Mouse (Mus musculus): ENCODE measurements around the gene Mlh1. TPM values are rescaled to one million over a fixed set of nuclear protein-coding genes. Genes with fewer than 3 reads are reported as not detected.

Gene Mlh1
- polyA plus RNA-seq, 1 experiment from 2014 or later, result 38.5 TPM

- WGBS, result 93% methylated on average over 3 of the region's 3 CpGs
These were observed 23.8 kb downstream of the Mlh1 start for GRCm38 (mm10) chr9:111247682-111248246.

GRCm38 (mm10) chr9:111245546-111245945 is 26.0 kb downstream of the Mlh1 start:
- WGBS, result 84% methylated on average over 6 of the region's 6 CpGs
- Histone ChIP-seq H3K4me2 (replicated peaks; ENCODE audit: low read depth, low read length) (no peak overlapping the region), H3K27ac (ENCODE audit: low read depth, low read length) (no peak overlapping the region), H3K9me3 (ENCODE audit: control insufficient read depth, low read length) (no peaks in the 10 kb centered on the region), H3K9ac (ENCODE audit: low read depth, low read length) (no peak overlapping the region), H3K36me3 (ENCODE audit: control insufficient read depth, insufficient read depth, low read length) (0 out of 2 replicates have a peak, but pooled peaks cover 3% of the 10 kb centered on the region), H3K4me3 (ENCODE audit: low read depth, low read length) (no peak overlapping the region), H3K4me1 (replicated peaks; ENCODE audit: control insufficient read depth, insufficient read depth, low read length) (no peaks in the 10 kb centered on the region), H3K27me3 (ENCODE audit: control insufficient read depth, insufficient read depth, low read length) (no peaks in the 10 kb centered on the region)
- DNase-seq (ENCODE audit: low spot score) (no peak), ATAC-seq (ENCODE audit: low FRiP score) (no peak)

More at GRCm38 (mm10) chr9:111247682-111248246, 23.8 kb downstream of the Mlh1 start:
- H3K36me3 ChIP-seq (ENCODE audit: control insufficient read depth, insufficient read depth, low read length), result 0 out of 2 replicates have a peak, but pooled peaks cover 3% of the 10 kb centered on the region
- DNase-seq (ENCODE audit: low spot score) (peak; percentile 23), ATAC-seq (ENCODE audit: low FRiP score) (no peak)
- H3K9ac ChIP-seq (ENCODE audit: low read depth, low read length), result no peak overlapping the region
- no peak overlapping the region for H3K4me2 ChIP-seq (replicated peaks; ENCODE audit: low read depth, low read length)
- H3K27me3 ChIP-seq (ENCODE audit: control insufficient read depth, insufficient read depth, low read length), result no peaks in the 10 kb centered on the region
- H3K9me3 ChIP-seq (ENCODE audit: control insufficient read depth, low read length), result no peaks in the 10 kb centered on the region
- no peak overlapping the region for H3K27ac ChIP-seq (ENCODE audit: low read depth, low read length)
- no peaks in the 10 kb centered on the region for H3K4me1 ChIP-seq (replicated peaks; ENCODE audit: control insufficient read depth, insufficient read depth, low read length)
- no peak overlapping the region for H3K4me3 ChIP-seq (ENCODE audit: low read depth, low read length)

DNA sequence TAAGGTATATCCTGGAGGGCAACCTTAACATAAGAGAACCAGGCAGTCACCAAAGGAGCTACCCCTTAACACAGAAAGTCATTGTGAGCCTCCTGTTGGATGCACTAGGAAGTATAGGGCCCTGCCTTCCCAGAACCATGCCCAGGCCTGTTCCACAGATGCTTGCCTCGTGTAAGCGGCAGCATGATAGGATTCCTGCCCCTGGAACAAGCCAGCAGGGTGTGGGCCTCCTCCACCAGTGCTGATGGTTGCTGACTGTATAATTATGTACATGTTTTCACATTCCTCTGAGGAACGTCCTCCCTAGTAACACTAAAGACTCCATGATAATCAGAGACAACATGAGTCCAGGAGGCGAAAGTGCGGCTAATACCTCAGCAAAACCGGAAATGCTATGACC is 28.2 kb downstream of the Mlh1 start:
- H3K27me3 ChIP-seq (ENCODE audit: control insufficient read depth, insufficient read depth, low read length), result no peaks in the 10 kb centered on the region
- WGBS, result 87% methylated on average over 6 of the region's 6 CpGs
- no peaks in the 10 kb centered on the region for H3K9me3 ChIP-seq (ENCODE audit: control insufficient read depth, low read length)
- no peak overlapping the region for H3K4me2 ChIP-seq (replicated peaks; ENCODE audit: low read depth, low read length)
- H3K9ac ChIP-seq (ENCODE audit: low read depth, low read length), result no peak overlapping the region
- no peaks in the 10 kb centered on the region for H3K36me3 ChIP-seq (ENCODE audit: control insufficient read depth, insufficient read depth, low read length)
- H3K4me3 ChIP-seq (ENCODE audit: low read depth, low read length), result no peak overlapping the region
- no peak overlapping the region for H3K27ac ChIP-seq (ENCODE audit: low read depth, low read length)
- no peaks in the 10 kb centered on the region for H3K4me1 ChIP-seq (replicated peaks; ENCODE audit: control insufficient read depth, insufficient read depth, low read length)
- DNase-seq (ENCODE audit: low spot score) (no peak), ATAC-seq (ENCODE audit: low FRiP score) (no peak)

DNA sequence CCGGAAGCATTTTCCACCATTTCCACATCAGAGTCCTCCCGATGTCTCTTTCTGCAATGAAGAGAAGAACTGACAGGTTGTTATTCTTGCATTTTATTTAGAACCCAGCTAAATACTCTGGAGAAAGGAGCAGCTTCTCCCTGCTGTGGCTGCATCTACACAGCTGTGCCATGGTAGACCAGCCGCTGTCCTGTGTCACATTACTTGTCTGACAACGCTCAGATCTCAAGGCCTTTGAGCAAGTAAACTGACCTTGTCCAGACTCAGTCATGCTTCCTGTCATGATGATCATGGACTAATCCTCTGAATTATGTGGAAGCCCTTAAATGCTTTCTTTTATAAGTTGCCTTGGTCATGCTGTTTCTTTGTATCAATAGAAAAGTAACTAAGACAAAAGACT is 31.8 kb downstream of the Mlh1 start:
- no peak for DNase-seq (ENCODE audit: low spot score)
- Histone ChIP-seq H3K4me1 (replicated peaks; ENCODE audit: control insufficient read depth, insufficient read depth, low read length) (no peaks in the 10 kb centered on the region), H3K4me3 (ENCODE audit: low read depth, low read length) (no peak overlapping the region), H3K4me2 (replicated peaks; ENCODE audit: low read depth, low read length) (no peak overlapping the region), H3K9me3 (ENCODE audit: control insufficient read depth, low read length) (no peaks in the 10 kb centered on the region), H3K36me3 (ENCODE audit: control insufficient read depth, insufficient read depth, low read length) (no peaks in the 10 kb centered on the region), H3K9ac (ENCODE audit: low read depth, low read length) (no peak overlapping the region), H3K27ac (ENCODE audit: low read depth, low read length) (no peak overlapping the region), H3K27me3 (ENCODE audit: control insufficient read depth, insufficient read depth, low read length) (no peaks in the 10 kb centered on the region)
- ATAC-seq (ENCODE audit: low FRiP score), result no peak
- WGBS, result 88% methylated on average over 4 of the region's 4 CpGs

- no peaks in the 10 kb centered on the region for H3K36me3 ChIP-seq (ENCODE audit: control insufficient read depth, insufficient read depth, low read length)
- no peak for DNase-seq (ENCODE audit: low spot score)
- no peaks in the 10 kb centered on the region for H3K27me3 ChIP-seq (ENCODE audit: control insufficient read depth, insufficient read depth, low read length)
- H3K9ac ChIP-seq (ENCODE audit: low read depth, low read length), result no peak overlapping the region
- no peaks in the 10 kb centered on the region for H3K4me1 ChIP-seq (replicated peaks; ENCODE audit: control insufficient read depth, insufficient read depth, low read length)
- no peak for ATAC-seq (ENCODE audit: low FRiP score)
- no peaks in the 10 kb centered on the region for H3K9me3 ChIP-seq (ENCODE audit: control insufficient read depth, low read length)
- no peak overlapping the region for H3K4me2 ChIP-seq (replicated peaks; ENCODE audit: low read depth, low read length)
- H3K27ac ChIP-seq (ENCODE audit: low read depth, low read length), result no peak overlapping the region
- H3K4me3 ChIP-seq (ENCODE audit: low read depth, low read length), result no peak overlapping the region
These were observed 33.9 kb downstream of the Mlh1 start for GRCm38 (mm10) chr9:111237726-111238125.

DNA sequence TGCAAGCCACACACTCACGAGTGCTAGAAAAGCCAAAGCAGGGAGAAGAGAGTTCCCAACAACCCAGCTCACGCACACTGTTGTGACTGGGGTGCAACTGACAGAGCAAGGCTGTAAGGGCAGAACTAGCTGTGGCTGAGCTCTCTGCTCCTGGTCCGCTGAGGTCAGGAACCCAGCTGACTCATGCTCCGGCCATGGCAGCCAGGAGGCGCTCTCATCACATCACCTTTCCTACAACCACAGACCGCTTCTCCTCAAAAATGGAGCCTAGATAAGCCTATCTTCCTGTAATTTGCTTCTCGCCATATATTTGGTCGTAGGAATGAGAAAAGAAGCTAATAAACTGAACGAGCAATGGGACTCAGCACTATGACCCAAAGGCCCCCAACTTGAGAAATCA is 36.9 kb downstream of the Mlh1 start:
- H3K27ac ChIP-seq (ENCODE audit: low read depth, low read length), result no peak overlapping the region
- H3K4me2 ChIP-seq (replicated peaks; ENCODE audit: low read depth, low read length), result no peak overlapping the region
- no peaks in the 10 kb centered on the region for H3K27me3 ChIP-seq (ENCODE audit: control insufficient read depth, insufficient read depth, low read length)
- DNase-seq (ENCODE audit: low spot score) (no peak), ATAC-seq (ENCODE audit: low FRiP score) (no peak)
- no peak overlapping the region for H3K9ac ChIP-seq (ENCODE audit: low read depth, low read length)
- H3K4me3 ChIP-seq (ENCODE audit: low read depth, low read length), result no peak overlapping the region
- WGBS, result 89% methylated on average over 9 of the region's 9 CpGs
- no peaks in the 10 kb centered on the region for H3K9me3 ChIP-seq (ENCODE audit: control insufficient read depth, low read length)
- peaks cover 3% of the 10 kb centered on the region; the same call in 1 of the 2 replicates for H3K36me3 ChIP-seq (ENCODE audit: control insufficient read depth, insufficient read depth, low read length)
- no peaks in the 10 kb centered on the region for H3K4me1 ChIP-seq (replicated peaks; ENCODE audit: control insufficient read depth, insufficient read depth, low read length)

GRCm38 (mm10) chr9:111228446-111228845 is 43.1 kb downstream of the Mlh1 start:
- Histone ChIP-seq H3K4me3 (ENCODE audit: low read depth, low read length) (no peak overlapping the region), H3K36me3 (ENCODE audit: control insufficient read depth, insufficient read depth, low read length) (peaks cover 11% of the 10 kb centered on the region), H3K4me2 (replicated peaks; ENCODE audit: low read depth, low read length) (no peak overlapping the region), H3K27ac (ENCODE audit: low read depth, low read length) (no peak overlapping the region), H3K27me3 (ENCODE audit: control insufficient read depth, insufficient read depth, low read length) (no peaks in the 10 kb centered on the region), H3K9ac (ENCODE audit: low read depth, low read length) (no peak overlapping the region), H3K9me3 (ENCODE audit: control insufficient read depth, low read length) (no peaks in the 10 kb centered on the region), H3K4me1 (replicated peaks; ENCODE audit: control insufficient read depth, insufficient read depth, low read length) (no peaks in the 10 kb centered on the region)
- WGBS, result 96% methylated on average over 5 of the region's 5 CpGs
- DNase-seq (ENCODE audit: low spot score) (no peak), ATAC-seq (ENCODE audit: low FRiP score) (no peak)

DNA sequence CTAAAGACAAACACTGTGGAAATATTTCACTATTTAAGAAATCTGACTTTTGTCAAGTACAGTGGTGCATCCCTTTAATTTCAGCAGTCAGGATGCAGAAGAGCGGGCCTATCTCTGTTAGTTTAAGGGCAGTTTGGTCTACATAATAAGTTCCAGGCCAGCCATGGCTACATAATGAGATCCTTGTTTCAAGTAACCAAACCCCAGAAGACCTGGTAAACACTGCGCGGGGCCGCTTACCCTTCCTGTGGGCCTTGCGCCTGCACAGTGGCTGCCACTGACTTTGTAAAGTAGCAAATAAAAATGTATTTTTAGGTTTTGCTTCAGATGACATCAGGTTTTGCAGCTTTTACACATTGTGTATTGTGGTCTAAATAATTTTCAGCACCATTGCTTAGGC is 48.2 kb downstream of the Mlh1 start:
- Histone ChIP-seq H3K9me3 (ENCODE audit: control insufficient read depth, low read length) (no peaks in the 10 kb centered on the region), H3K4me2 (replicated peaks; ENCODE audit: low read depth, low read length) (no peak overlapping the region), H3K36me3 (ENCODE audit: control insufficient read depth, insufficient read depth, low read length) (0 out of 2 replicates have a peak, but pooled peaks cover 8% of the 10 kb centered on the region), H3K4me3 (ENCODE audit: low read depth, low read length) (no peak overlapping the region), H3K9ac (ENCODE audit: low read depth, low read length) (no peak overlapping the region), H3K4me1 (replicated peaks; ENCODE audit: control insufficient read depth, insufficient read depth, low read length) (no peaks in the 10 kb centered on the region), H3K27ac (ENCODE audit: low read depth, low read length) (no peak overlapping the region), H3K27me3 (ENCODE audit: control insufficient read depth, insufficient read depth, low read length) (no peaks in the 10 kb centered on the region)
- ATAC-seq (ENCODE audit: low FRiP score), result no peak
- 82% methylated on average over 5 of the region's 5 CpGs for WGBS
- DNase-seq (ENCODE audit: low spot score), result no peak

DNA sequence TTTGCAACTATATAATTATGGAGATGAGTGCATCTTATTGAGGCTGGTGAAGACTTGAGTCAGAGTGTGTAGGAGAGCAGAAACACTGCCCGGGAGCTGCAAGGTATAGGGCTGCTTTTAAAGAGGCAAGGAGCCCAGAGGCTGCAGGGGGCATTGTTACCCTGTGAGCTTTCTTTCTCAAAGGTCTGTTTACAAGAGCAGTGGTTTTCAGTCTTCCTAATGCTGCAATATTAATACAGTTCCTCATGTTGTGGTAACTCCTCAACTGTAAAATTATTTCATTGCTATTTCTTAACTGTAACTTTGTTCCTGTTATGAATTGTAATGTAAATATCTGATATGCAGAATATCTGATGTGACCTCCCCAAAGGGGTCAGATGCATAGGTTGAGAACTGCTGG is 50.0 kb downstream of the Mlh1 start:
- Histone ChIP-seq H3K9me3 (ENCODE audit: control insufficient read depth, low read length) (no peaks in the 10 kb centered on the region), H3K4me1 (replicated peaks; ENCODE audit: control insufficient read depth, insufficient read depth, low read length) (no peaks in the 10 kb centered on the region), H3K9ac (ENCODE audit: low read depth, low read length) (no peak overlapping the region), H3K4me3 (ENCODE audit: low read depth, low read length) (no peak overlapping the region), H3K36me3 (ENCODE audit: control insufficient read depth, insufficient read depth, low read length) (0 out of 2 replicates have a peak, but pooled peaks cover 5% of the 10 kb centered on the region), H3K4me2 (replicated peaks; ENCODE audit: low read depth, low read length) (no peak overlapping the region), H3K27me3 (ENCODE audit: control insufficient read depth, insufficient read depth, low read length) (no peaks in the 10 kb centered on the region), H3K27ac (ENCODE audit: low read depth, low read length) (no peak overlapping the region)
- 91% methylated on average over 1 of the region's 1 CpGs for WGBS
- DNase-seq (ENCODE audit: low spot score), result no peak
- ATAC-seq (ENCODE audit: low FRiP score), result no peak
